Mouse (Mus musculus): ENCODE measurements around the gene Ugt2b5. TPM values are rescaled to one million over a fixed set of nuclear protein-coding genes. Genes with fewer than 3 reads are reported as not detected.
"Not testable (repeated sequence)": the region's sequence is repeated elsewhere in the genome, so short reads cannot be mapped to it uniquely, and the experiment has no call there.

Ugt2b5 gene
- total RNA-seq (2014; fragmentation: Nextera tagmentation) (not detected in 2 replicates), total RNA-seq (2017) (not detected in 2 replicates)

GRCm38 (mm10) chr5:87140196-87140595 is at the start of gene Ugt2b5:
Ugt2b5 (minus strand) TSS chr5:87140318.
- ATAC-seq (replicated peaks; ENCODE audit: low FRiP score, low TSS enrichment, poor library complexity, severe bottlenecking) = not testable (repeated sequence)

- not testable (repeated sequence) for ATAC-seq (replicated peaks; ENCODE audit: low FRiP score, low TSS enrichment, poor library complexity, severe bottlenecking)
Measured at GRCm38 (mm10) chr5:87175780-87176179, 35.7 kb upstream of the Ugt2b5 start.

GRCm38 (mm10) chr5:87174671-87175070 is 34.6 kb upstream of the Ugt2b5 start:
- ATAC-seq (replicated peaks; ENCODE audit: low FRiP score, low TSS enrichment, poor library complexity, severe bottlenecking) = no peak

GRCm38 (mm10) chr5:87147741-87148454 is 7.8 kb upstream of the Ugt2b5 start:
- no peak for ATAC-seq (replicated peaks; ENCODE audit: low FRiP score, low TSS enrichment, poor library complexity, severe bottlenecking)

GRCm38 (mm10) chr5:87142865-87143456 is 2.8 kb upstream of the Ugt2b5 start:
- no peak for ATAC-seq (replicated peaks; ENCODE audit: low FRiP score, low TSS enrichment, poor library complexity, severe bottlenecking)

GRCm38 (mm10) chr5:87103697-87104096 is 36.4 kb downstream of the Ugt2b5 start:
- ATAC-seq (replicated peaks; ENCODE audit: low FRiP score, low TSS enrichment, poor library complexity, severe bottlenecking) = not testable (repeated sequence)

GRCm38 (mm10) chr5:87092346-87093027 is 47.6 kb downstream of the Ugt2b5 start, which contains the start of gene Ugt2b36:
Ugt2b36 (minus strand) TSS chr5:87092555.
- ATAC-seq (replicated peaks; ENCODE audit: low FRiP score, low TSS enrichment, poor library complexity, severe bottlenecking) = no peak

- ATAC-seq (replicated peaks; ENCODE audit: low FRiP score, low TSS enrichment, poor library complexity, severe bottlenecking) = no peak
Measured at GRCm38 (mm10) chr5:87091111-87091510, 49.0 kb downstream of the Ugt2b5 start.

- no peak for ATAC-seq (replicated peaks; ENCODE audit: low FRiP score, low TSS enrichment, poor library complexity, severe bottlenecking)
Measured at GRCm38 (mm10) chr5:87089264-87089663, 50.9 kb downstream of the Ugt2b5 start.

- no peak for ATAC-seq (replicated peaks; ENCODE audit: low FRiP score, low TSS enrichment, poor library complexity, severe bottlenecking)
Measured at GRCm38 (mm10) chr5:87086269-87086668, 53.8 kb downstream of the Ugt2b5 start.

Other genes starting within 250 kb of the Ugt2b5 start
- not detected in 2 replicates for gene Ugt2b34, start 233.4 kb downstream of the Ugt2b5 start, total RNA-seq (2014; fragmentation: Nextera tagmentation)
- gene Ugt2b34, start 233.4 kb downstream of the Ugt2b5 start, total RNA-seq (2017) = not detected in 2 replicates
- not detected in 2 replicates for gene Ugt2b1, start 213.8 kb downstream of the Ugt2b5 start, total RNA-seq (2014; fragmentation: Nextera tagmentation)
- gene Ugt2b1, start 213.8 kb downstream of the Ugt2b5 start, total RNA-seq (2017) = not detected in 2 replicates
- gene Ugt2b35, start 139.5 kb downstream of the Ugt2b5 start, total RNA-seq (2014; fragmentation: Nextera tagmentation) = not detected in 2 replicates
- gene Ugt2b35, start 139.5 kb downstream of the Ugt2b5 start, total RNA-seq (2017) = not detected in 2 replicates
- not detected in 2 replicates for gene Ugt2b36, start 47.8 kb downstream of the Ugt2b5 start, total RNA-seq (2014; fragmentation: Nextera tagmentation)
- not detected in 2 replicates for gene Ugt2b36, start 47.8 kb downstream of the Ugt2b5 start, total RNA-seq (2017)
- not detected in 2 replicates for gene Ugt2b37, start 114.5 kb upstream of the Ugt2b5 start, total RNA-seq (2014; fragmentation: Nextera tagmentation)
- not detected in 2 replicates for gene Ugt2b37, start 114.5 kb upstream of the Ugt2b5 start, total RNA-seq (2017)
- not detected in 2 replicates for gene Ugt2a3, start 196.9 kb upstream of the Ugt2b5 start, total RNA-seq (2014; fragmentation: Nextera tagmentation)
- gene Ugt2a3, start 196.9 kb upstream of the Ugt2b5 start, total RNA-seq (2017) = not detected in 2 replicates

Measured in megakaryocyte-erythroid progenitor cell, adult 5-6 weeks (primary cell).